Mouse (Mus musculus) right cerebral cortex, postnatal 10 days (tissue): ENCODE measurements around the gene Pwwp2b.
A peak's percentile ranks its signal among the peaks of the same experiment; 100 is the strongest.

Experiments used
- DNase-seq, 2 experiments: peaks; one replicate each; pipeline ENCODE4 v3.0.0; 2021; ENCODE audit warnings: low spot score in 2 of 2

The Pwwp2b gene

DNA sequence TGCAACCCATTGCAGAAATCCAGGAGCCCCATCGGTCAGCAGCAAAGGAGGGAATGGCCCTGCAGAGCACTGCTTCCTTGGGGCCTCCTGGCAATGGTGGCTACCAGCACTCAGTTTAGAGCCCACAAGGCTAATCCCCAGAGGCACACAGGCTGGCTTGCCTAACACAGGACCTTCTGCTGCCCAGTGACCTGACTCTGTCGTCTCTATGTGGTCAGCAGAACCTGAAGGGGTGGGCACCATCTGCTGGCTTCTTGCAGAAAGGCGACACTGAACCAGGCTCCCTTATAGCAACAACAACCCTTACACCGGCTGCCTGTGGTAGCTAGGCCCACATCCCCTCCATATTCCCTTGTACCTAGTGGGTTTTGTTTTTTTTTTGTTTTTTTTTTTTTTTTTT lies 50.2 kb downstream of the Pwwp2b start:
- DNase-seq, result no peak

DNA sequence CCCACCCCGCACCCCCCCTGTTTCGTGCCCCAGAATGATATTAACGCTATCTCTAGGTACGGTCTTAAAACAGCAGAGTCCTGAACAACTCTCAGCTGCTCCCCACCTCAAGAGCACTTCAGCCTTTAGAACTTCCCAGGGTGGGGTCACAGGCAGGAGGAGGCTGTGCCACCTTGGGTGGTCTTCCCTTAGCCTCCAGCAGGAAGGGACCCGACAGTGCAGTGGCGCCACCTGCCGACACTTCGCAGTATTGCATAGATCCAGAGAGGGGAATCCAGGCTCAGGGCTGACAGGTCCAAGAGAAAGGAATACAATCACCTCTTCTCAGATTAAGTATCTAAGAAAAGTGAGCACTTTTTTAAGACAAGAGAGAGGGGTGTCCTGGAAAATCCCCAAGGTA lies 51.1 kb downstream of the Pwwp2b start:
- DNase-seq, result peak; percentile 82 to 92

DNA sequence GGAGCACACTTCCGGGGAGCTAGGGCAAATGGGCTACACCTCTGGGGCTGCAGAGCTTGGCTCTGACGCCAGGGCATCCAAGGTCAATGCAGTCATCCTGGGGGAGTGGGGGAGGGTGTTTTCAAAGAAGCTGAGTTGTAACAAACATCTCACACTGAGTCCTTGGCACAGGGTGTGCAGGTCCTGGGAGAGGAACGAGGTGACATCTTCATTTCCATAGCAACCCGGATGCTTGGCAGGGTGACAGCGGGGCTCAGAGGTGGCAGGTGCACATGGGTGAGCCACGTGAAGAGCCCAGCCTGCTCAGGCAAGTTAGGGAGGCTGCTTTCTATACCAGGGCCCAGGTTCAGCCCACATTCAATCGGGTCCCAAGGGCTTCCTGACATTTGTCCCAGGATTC lies 52.1 kb downstream of the Pwwp2b start:
- DNase-seq, result peak; percentile 78 to 81

DNA sequence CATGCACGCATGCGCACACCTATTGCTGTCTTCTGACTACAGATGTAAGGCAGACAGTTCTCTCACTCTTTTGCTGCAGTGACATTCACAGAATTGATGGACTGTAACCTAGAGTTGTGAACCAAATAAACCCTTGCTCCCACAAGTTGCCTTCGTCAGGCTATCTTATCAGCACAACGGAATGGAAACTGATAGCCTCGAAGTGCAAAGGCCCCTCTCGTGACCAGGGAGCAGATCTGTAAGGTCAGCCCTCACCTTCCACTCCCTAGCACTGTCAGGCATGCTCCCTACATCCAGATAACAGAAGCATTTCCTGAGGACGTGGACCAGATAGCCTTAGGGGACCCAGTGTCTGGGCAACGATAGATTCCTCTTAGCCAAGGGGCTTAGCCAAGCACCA lies 53.2 kb downstream of the Pwwp2b start:
- DNase-seq, result no peak

DNA sequence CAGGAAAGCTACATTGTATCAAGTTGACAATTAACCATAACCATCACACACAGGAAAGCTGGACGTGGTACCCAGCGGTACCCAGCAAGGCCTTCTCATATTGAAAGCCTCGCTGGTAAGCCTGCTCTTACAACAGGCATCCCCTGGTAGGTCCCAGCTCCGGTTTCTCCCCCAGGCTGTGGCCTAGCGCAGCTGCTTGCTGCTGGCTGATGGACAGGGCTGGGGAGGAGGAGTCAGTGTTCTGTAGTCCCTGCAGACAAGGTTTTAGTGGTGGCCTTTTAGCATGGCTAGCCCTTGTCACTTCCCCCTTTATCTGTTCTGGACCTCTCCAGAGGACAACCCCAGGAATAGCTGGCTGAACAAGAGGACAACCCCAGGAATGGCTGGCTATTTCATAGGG lies 54.0 kb downstream of the Pwwp2b start:
- no peak for DNase-seq

DNA sequence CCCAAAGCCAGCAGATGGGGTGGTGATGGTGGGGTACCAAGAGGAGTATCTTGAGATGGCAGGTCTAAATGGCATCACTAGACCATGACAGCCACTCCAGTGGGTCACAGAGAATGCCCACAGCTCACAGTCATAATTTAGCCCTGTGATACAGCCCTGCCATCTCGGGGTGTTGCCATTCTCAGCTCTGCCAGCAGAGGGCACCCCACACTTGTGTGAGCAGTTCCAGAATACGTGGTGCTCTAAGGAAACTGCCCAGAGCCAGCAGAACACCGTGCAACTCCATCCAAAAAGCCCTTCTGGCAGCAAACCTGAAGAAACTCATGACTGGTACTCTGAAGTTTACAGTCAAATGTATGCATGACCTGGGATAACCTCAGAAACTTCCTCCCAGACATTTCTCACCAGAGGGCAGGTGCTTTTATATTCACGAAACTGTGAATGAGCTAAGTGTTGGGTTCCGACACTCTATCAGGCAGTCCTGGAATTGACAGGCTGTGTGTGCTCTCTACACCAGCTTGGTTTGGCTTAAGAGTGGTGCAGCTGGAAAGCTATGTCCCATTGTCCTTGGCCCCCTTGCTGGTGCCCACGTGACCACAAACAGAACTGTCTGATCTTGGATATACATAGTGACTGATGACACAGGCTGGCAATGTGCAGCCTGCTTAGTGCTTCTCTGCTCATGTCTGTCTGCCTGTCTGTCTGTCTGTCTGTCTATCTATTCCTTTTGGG lies 55.2 kb downstream of the Pwwp2b start:
- peak; percentile 81 to 90 for DNase-seq

DNA sequence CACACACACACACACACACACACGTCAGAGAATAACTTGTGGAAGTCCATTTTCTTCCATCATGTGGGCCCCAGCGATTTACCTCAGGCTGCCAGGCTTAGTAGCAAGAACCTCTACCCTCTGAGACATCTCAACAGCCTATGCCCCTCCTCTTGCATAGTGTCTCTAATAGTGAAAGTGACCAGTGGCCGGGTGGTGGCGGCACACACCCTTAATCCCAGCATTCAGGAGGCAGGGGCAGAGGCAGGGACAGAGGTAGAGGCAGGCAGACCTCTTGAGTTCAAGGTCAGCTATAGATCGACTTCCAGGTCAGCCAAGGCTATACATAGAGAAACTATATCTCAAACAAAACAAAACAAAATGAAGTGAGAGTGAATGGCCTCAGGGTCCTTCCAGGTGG lies 56.0 kb downstream of the Pwwp2b start:
- no peak for DNase-seq

DNA sequence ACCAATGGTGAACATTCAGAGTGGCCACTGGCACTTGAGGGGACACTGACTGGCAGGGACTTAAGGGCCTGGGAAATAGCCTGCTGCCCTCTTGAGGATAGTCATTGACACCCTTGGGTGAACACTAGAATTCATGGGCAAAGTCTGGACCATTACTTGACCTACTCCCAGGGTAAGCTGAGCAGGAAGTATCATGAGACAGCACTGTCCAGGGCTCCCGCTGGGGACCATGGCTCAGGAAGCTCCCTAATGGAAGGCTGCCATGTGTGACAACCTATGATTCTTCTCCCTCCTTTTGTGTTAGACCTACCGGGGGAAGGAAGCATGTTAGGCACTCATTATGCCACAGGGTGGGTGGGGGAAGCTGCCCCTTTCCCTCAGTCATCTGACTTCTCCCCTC lies 58.8 kb downstream of the Pwwp2b start:
- no peak for DNase-seq

DNA sequence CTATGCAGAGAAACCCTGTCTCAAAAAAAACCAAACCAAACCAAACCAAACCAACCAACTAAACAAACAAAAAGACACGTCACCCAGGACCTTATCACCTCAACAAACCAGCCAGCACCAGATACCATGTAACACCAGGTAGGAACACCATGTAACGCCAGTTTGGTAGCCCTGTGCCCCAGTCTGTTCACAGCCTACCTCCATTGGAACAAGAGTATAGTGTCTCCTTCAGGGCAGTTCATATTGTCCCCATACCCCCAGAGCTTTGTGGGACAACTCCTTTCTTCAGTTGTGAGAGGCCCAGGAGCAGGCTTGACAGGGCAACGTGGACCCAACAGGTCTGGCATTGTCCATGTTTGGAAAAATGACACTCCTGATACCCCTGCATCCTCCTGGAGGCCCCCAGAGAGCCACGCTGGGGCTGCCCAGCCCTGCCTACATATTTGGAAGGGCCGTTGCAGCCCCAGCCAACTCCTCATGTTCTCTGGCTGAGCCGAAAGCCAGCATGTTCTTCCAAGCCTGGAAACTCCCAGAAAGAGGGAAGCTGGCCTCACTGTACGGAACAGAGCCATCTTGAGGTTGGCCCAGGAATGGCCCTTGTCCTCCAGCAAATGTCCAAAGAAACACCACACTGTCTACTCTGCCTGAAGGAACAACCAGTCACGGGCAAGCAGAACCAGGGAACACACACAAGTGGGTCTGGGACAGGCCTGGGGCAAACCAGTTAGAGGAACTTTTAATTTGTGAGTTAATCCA lies 60.0 kb downstream of the Pwwp2b start:
- DNase-seq, result peak; percentile 48 to 67

DNA sequence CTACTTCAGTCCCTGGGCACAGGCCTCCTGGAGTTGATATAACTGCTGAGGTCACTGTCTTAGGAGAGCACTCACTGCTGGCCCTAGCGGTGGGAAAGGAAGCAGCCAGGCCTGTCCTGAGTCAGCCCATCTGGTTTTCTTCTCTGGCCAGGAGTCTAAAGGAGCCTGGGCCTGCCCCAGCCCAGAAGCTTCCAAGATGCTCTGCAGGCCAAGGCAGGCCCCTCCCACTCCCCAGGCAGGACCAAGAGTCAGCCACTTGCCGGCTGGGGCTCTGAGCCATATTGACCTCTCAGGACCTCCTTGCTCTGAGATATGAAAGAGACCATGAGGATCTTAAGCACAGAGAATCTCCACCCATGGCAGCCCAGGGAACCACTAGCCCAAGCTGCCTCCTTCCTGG lies 60.8 kb downstream of the Pwwp2b start:
- no peak for DNase-seq

DNA sequence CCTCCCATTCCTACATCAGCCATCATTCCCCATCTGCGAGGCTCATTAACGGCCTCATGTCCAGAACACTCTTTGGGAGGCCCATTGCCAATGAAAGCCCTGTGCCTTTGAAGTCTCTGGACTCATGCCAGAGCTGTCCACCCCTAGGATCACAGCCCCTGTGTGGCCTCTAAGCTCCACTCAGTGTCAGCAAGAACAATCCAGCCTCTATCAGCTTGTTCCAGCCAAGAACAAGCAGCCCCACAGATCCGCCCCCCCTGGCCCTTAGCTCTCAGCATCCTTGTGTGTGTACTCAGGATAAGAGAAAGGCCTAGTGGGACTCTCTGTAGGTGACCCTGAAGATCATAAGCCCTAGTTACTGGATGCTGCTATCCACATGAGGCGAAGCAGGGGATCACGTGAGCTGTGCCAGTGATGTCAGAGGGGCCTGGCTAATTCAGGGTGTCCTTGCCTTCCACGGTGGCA lies 62.2 kb downstream of the Pwwp2b start:
- DNase-seq, result peak; percentile 44 to 53

DNA sequence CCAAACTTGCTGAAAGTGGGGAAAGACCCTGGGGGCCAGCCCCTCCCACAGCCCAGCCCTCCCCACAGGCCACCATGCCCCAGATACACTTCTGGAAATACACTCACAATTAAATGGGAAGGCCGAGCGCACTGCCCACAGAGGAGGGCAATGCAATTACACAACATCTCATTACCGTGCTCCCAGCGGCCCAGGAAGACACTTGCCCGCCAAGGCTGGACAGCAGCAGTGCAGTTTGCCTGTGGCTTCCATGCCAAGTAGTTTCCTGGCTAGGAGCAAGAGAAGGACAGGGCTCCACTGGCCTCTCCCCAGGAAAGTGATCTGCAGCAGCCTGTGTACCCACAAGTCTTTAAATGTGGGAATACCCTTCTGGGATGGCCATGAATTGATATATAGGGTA lies 64.4 kb downstream of the Pwwp2b start:
- peak; percentile 62 to 70 for DNase-seq

DNA sequence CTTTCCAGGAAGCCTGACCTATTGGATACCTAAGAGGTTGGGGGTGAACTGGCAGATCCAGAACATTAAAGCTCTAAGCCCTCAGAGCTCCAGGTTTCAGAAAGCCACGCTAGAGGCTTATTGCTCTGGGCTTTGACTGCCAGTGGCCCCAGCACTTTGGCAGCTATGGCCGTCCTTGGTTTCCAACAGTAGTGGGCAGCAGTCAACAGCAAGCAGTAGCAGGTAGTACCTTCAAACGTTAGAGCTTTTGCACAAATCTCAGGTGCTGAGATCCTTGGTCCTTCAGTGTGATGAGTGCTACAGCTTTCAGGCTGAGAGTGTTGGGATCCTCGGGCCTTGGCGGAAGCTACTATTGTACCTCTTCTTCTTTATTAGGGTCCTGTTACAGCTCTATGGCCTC lies 65.1 kb downstream of the Pwwp2b start:
- DNase-seq, result no peak

DNA sequence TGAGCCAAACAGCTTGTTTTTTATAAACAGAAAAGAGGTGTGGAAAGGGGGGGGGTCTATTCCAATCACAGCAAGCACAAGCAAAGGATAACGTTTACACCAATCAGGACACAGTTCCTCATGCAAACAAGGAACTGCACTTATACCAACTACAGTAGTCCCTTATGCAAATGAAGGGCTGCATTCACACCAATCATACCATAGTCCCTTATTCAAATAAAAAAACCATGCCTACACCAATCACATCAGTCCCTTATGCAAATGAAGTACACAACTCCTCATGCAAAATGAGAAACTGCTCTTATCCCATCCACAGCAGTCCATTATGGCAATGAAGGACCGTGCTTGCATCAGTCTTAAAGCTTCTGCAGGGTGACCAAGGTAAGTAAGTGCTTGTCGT lies 66.4 kb downstream of the Pwwp2b start:
- DNase-seq, result no peak

DNA sequence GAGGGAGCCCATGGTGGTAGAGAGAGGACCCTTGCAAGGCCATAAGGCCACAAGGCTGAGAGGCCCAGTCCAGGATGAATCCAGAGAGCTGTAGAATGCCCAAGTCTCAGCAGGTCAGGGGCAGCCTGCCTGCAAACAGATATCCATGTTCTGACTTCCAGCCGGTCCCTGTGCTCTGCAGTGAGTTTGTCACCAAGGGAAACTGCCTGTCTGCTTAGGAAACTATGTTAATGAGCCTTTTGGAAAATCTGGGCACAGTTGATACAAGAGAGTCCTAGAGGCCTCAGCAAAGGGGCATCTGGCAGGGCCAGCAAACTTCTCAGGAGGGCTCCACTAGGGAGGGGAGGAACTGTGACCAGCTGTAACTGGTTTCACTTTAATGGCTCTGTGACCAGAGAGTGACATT lies 70.7 kb downstream of the Pwwp2b start:
- peak; percentile 43 to 49 for DNase-seq
